Mouse (Mus musculus) thymus, adult 2 months (tissue): ENCODE measurements around the gene Kif2a.

Source experiments
- CTCF ChIP-seq: fragments of 200-500 bp; IDR thresholded peaks from 2 replicates; pipeline ENCODE4 v1.5.1; 2012; ENCODE audit warnings: mild to moderate bottlenecking, control low read depth, low read length, moderate library complexity, borderline replicate concordance; ENCODE audit not compliant: control insufficient read depth, poor library complexity, insufficient read depth; ENCODE audit errors: extremely low read depth
- POLR2A ChIP-seq: fragments of 200-500 bp; IDR thresholded peaks from 2 replicates; pipeline ENCODE4 v1.6.1; 2012; ENCODE audit warnings: mild to moderate bottlenecking, low read length, control low read depth, moderate library complexity; ENCODE audit not compliant: control insufficient read depth, poor library complexity, insufficient read depth; ENCODE audit errors: extremely low read depth

DNA sequence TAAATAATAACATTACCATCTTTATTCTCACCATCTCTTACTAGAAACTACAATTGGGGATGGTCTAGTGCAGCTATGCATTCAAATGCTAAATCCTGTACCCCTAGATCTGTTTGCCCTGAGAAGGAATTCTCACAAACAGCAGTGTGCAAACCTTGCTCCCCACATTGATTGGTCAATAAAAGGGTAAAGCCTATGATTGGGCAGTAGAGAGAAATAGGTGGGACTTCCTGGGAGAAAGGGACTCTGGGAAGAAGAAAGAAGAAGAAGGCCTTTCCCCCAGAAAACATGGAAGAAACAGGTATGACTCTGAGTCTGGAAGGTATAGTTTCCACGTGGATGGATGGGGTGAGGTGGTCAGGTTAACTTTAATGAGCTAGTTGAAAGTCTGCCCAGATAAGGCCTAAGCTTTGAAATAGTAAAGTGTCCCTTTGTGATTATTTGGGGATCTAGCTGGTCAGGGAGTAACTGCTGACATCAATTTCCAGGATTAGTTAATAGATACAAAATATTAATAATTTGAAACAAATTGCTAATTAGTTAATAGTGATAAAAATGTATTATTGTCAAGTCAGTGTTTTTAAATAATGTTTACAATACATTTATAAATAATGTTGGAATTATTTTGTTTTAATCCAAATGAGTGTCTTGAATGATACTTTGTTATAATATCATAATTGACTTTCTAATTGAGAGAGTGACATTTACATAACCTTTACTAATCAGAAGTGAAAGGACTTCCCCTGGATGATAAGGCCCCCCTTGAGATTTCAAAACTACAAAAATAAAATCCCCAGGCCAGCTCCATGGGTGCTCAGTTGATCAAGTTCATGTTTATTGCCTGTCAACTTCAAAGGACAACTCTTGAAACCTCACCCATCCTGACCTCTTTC, 12.3 kb upstream of the Kif2a start:
- no peak for TF ChIP-seq CTCF
- TF ChIP-seq POLR2A, result no peak
